Mouse (Mus musculus): ENCODE results near the gene Rps6ka3. TPM values are rescaled to one million over a fixed set of nuclear protein-coding genes. Genes with fewer than 3 reads are reported as not detected.

Rps6ka3 gene
- total RNA-seq, 2 experiments from 2014 or later = 14.3 to 36.7 TPM

DNA sequence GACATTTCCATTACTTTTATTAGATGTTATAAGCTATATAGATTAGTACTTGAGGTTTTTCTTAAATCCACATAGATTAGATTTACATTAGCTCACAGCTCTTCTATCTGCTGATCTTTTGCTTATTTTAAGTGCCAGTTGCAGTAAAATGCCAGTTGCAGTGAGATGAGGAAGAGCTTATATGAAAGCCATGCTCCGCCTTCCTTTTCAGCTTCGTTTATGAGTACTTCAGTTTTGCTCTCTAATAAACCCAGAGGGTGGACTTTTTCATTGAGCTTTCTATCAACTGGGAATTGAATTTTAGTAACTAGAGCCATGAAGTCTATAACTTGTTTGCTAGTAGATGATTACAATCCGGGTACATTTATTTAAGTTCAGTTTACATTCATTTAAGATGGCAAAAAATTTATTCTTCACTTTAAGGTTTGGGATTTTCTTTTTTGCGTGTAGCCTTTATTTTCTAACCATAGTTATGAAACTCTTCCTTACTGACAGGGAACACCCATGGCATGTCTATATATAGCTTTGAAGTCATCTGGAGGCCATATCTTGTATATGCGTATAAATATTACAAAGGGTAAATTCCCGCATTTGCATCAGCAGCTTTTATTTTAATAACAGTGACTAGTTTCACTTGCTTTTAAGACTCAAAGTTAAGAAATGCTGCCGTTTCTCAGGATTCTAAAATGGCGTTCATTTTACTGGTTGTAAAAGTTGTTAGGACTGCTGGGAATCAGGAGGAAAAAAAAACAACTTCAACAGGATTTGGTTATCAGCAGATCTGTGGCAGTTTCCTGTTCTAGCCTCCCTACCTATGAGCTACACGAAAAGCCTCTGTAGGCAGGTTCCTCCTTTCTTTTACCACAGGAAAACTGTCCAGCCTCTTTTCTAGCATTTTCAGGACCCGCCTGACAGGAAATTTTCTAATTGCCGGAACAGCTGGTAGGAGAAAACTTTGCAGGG lies 92.5 kb downstream of the Rps6ka3 start:
- no peak for ATAC-seq (replicated peaks; ENCODE audit: low FRiP score, poor library complexity, severe bottlenecking)

- ATAC-seq (replicated peaks; ENCODE audit: low FRiP score, poor library complexity, severe bottlenecking) = no peak
Measured at GRCm38 (mm10) chrX:159315293-159315692, 105.2 kb downstream of the Rps6ka3 start.

- ATAC-seq (replicated peaks; ENCODE audit: low FRiP score, poor library complexity, severe bottlenecking) = peak; percentile 87
Measured at GRCm38 (mm10) chrX:159321342-159321741, 111.2 kb downstream of the Rps6ka3 start.

- ATAC-seq (replicated peaks; ENCODE audit: low FRiP score, poor library complexity, severe bottlenecking) = no peak
Measured at GRCm38 (mm10) chrX:159364506-159364905, 154.4 kb downstream of the Rps6ka3 start.

DNA sequence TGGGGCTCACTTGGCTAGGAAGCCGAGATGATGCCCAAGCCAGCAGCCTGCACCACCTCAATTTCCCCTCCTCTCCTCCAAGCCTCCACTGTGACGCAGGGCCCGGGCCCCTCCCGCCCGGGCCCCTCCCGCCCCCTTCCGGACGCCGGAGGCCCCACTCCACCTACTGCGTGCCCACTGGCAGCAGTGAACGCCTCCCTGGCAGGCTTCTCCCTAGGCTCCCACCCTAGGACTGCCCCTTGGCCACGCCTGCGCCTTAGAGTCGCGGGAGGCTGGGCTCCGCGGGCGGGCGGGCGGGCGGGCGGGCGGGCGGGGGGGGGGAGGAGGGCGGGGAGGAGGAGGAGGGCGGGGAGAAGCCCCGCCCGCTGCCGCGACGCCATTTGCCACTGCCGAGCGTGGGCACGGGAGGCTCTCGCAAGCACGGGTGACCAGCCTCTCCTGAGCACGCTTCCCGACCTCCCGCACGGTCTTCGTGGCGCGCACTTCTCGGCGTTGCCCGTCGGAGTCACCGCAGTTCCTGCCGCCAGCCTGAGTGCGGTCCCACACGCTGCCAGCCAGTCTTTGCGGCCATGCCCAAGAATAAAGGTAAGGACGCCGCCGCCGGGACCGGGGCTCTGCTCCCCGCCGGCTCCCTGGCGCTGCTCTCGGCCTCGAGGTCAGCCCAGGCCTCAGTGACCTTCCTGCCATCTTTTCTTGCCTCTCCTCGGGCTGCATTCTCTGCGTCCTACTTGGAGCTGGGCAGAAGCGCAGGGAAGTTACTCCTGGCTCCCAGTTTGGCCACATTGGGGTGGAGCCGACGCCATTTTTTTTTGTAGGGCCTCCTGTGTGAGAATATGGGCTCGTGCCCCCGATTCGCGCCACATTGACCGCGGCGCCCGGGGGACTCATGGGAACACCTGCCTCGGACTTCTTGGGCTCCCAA lies 162.0 kb downstream of the Rps6ka3 start, which contains the start of gene Eif1ax:
Eif1ax (plus strand) TSS at position 348 of the 922 bp plus-strand sequence.
- ATAC-seq (replicated peaks; ENCODE audit: low FRiP score, poor library complexity, severe bottlenecking) = peak; percentile 95

DNA sequence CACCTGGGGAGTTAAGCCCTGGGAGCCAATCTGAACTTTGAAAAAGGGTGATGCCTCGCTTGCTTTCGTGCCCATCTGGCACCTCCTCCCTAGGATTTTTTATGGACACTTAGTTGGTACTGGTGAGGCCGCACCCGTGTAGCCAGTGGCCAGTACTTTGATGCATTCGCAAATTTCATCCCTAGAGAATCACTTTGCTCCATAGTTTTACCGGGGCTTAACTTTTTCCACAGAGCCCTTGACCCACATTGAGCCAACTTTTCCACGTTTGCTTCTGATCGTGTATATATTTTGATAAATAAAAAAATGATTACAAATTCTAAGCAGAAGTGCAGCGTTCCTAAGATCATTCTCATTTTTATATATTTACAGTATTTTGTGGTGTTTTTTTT lies 162.6 kb downstream of the Rps6ka3 start:
- ATAC-seq (replicated peaks; ENCODE audit: low FRiP score, poor library complexity, severe bottlenecking) = peak; percentile 44

DNA sequence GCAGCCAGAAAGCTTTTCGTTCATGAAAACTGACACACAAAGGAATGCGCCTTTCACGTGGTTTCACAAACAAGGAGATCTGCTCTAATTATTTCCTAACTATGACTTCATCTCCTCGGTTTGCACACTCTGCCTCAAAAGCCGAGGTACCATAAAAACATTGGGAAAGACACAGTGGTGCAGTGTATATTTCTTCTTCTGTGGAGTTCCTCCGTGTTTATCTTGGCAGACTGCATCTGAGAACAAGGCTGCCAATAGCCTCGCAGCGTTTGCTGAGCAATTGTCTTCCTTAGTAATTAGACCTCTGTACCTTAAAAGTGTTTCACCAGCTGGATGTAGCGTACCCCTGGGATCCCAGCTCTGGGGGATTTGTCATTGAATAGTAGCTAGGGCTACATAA lies 177.0 kb downstream of the Rps6ka3 start:
- no peak for ATAC-seq (replicated peaks; ENCODE audit: low FRiP score, poor library complexity, severe bottlenecking)

DNA sequence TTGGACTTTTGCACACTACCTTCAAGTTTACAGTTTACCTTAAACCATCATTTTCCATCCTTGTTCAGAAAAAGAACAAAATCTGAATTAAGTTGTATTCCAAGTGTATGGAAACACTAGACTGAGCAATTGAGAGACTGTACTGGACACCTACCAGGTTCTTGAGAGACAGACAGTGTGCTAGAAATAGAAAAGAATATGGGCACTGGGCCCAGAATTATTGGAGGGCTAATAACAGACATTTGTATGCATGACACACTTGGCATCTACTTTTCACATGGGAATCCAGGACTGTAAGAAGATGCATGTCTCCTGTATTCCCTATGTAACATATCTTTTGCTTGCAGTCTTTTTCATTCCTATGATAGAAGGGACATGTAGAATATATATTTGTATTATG lies 178.8 kb downstream of the Rps6ka3 start:
- ATAC-seq (replicated peaks; ENCODE audit: low FRiP score, poor library complexity, severe bottlenecking) = no peak

- no peak for ATAC-seq (replicated peaks; ENCODE audit: low FRiP score, poor library complexity, severe bottlenecking)
Measured at GRCm38 (mm10) chrX:159390347-159390962, 180.3 kb downstream of the Rps6ka3 start.

DNA sequence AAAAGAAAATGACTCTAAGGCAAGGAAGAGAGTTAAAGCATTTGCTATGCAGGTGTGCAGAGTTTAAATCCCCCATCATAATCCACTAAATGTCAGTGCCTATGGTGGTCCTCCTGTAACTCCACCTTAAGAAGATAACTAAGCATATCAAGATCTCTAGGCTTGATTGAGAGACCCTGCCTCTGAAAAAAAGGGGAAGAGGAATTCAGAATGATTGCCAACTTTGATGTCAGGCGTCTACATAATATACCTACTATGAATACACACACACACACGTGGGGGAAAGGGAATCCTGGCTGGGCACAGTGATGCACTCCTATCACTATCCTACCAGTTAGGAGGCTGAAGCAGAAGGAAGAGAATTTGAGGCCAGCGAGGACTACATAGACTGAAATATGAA lies 181.1 kb downstream of the Rps6ka3 start:
- ATAC-seq (replicated peaks; ENCODE audit: low FRiP score, poor library complexity, severe bottlenecking) = no peak

- no peak; the same call in 1 of the 2 replicates for ATAC-seq (replicated peaks; ENCODE audit: low FRiP score, poor library complexity, severe bottlenecking)
Measured at GRCm38 (mm10) chrX:159409253-159409652, 199.1 kb downstream of the Rps6ka3 start.

DNA sequence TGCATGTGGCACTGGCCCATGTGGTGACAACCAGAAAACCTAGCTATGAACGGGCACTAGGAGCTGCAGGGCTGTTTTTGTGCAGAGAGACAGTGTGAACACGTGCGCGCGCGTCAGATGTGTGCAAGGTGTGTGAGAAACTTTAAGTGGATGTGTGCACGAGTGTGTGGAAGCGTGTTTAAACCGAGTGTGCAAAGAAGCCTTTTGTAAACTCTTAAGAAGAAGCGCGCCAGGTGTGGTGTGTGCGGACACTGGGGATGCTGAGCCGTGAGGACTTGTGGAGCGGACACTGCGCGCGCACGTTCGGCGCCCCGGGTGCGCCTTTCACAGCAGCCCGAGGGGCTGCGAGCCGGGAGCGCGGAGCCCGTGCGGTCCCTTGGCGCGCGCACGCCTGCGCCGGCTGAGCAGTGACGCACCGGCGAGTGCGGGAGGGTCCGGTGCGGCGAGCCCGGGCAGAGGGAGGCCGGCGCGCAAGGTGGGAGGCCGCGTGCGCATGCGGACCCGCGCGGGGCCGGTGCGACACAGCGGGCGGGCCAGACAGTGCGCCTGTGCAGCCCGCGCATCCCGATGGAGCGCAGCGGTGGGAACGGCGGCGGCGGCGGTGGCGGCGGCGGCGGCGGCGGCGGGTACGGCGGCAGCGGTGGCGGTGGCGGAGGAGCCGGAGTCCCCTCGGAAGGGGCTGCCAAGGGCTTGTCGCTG lies 204.2 kb downstream of the Rps6ka3 start, which contains the start of gene Map7d2:
Map7d2 (plus strand) TSS at position 443 of the 699 bp plus-strand sequence.
- ATAC-seq (replicated peaks; ENCODE audit: low FRiP score, poor library complexity, severe bottlenecking) = no peak

- no peak for ATAC-seq (replicated peaks; ENCODE audit: low FRiP score, poor library complexity, severe bottlenecking)
Measured at GRCm38 (mm10) chrX:159414829-159415673, 204.9 kb downstream of the Rps6ka3 start.

Other genes with a start within 250 kb of the Rps6ka3 start
- 10.0 and 20.1 TPM in 2 replicates for gene Eif1ax, start 161.9 kb downstream of the Rps6ka3 start, total RNA-seq (2015; ENCODE audit: low replicate concordance)
- gene Eif1ax, start 161.9 kb downstream of the Rps6ka3 start, total RNA-seq (2017; ENCODE audit: low replicate concordance) = 8.6 and 10.5 TPM in 2 replicates
- not detected in 2 replicates for gene Map7d2, start 204.3 kb downstream of the Rps6ka3 start, total RNA-seq (2015; ENCODE audit: low replicate concordance)
- gene Map7d2, start 204.3 kb downstream of the Rps6ka3 start, total RNA-seq (2017; ENCODE audit: low replicate concordance) = 0.43 TPM in 1 of 2 replicates, not detected in the other

All from erythroblast, adult 5-6 weeks (primary cell).